Mouse (Mus musculus) sigmoid colon, adult 10 weeks (tissue): Measurements from ENCODE around the gene Timd2. TPM values are rescaled to one million over a fixed set of nuclear protein-coding genes. Genes with fewer than 3 reads are reported as not detected.

Source experiments
- polyA plus RNA-seq: library from polyadenylated mRNA; stranded (reverse); fragments of 350-450 nt; fragmentation: Illumina TruSeq; extraction: RNeasy Lipid Tissue Mini Kit (QIAGEN cat#74804); gene quantifications from one replicate; pipeline ENCODE4 v1.2.3, GENCODE M21; 2014; ENCODE audit warnings: low read depth, low replicate concordance

Gene Timd2
- polyA plus RNA-seq: not detected

GRCm38 (mm10) chr11:46706664-46707356, at the start of gene Timd2:
Gene Timd2 (minus strand): TSS chr11:46707061.

GRCm38 (mm10) chr11:46735076-46735475, 28.2 kb upstream of the Timd2 start, which contains the start of gene Havcr1:
Gene Havcr1 (plus strand): TSS chr11:46735080.

GRCm38 (mm10) chr11:46629211-46629795, 77.6 kb downstream of the Timd2 start, which contains the start of gene Dppa1:
Gene Dppa1 (minus strand): TSS chr11:46629261.

Other genes starting within 250 kb of the Timd2 start
- not detected for gene Gm12169, start 182.8 kb downstream of the Timd2 start, polyA plus RNA-seq
- not detected for gene BC053393, start 135.5 kb downstream of the Timd2 start, polyA plus RNA-seq
- gene Dppa1, start 77.8 kb downstream of the Timd2 start, polyA plus RNA-seq: not detected
- 0.76 TPM for gene Havcr1, start 28.0 kb upstream of the Timd2 start, polyA plus RNA-seq
- gene Timd4, start 103.7 kb upstream of the Timd2 start, polyA plus RNA-seq: 4.9 TPM